Mouse (Mus musculus) v-Abl transformed pro-B cells (cell line): ENCODE measurements around the gene Gm20538.

Source experiments
- in situ Hi-C, 2 experiments: fragments of 400-800 bp; cut with MboI; formaldehyde crosslinking; loops; one replicate each; pipeline ENCODE4 v1.15.1; 2025; ENCODE audit not compliant: unreplicated experiment in 2 of 2

Gene Gm20538

GRCm38 (mm10) chr19:44496511-44496910, 56.1 kb downstream of the Gm20538 start:
- in situ Hi-C loops = loop anchor here in 1 of 2 experiments (25.0 kb wide), 1 partner anchor 391 kb away; no protein-coding TSS in a partner anchor
